Mouse (Mus musculus) CH12.LX (cell line): ENCODE data around the gene Npas2.

Experiments used
- E2F4 ChIP-seq: IDR thresholded peaks from 2 replicates; pipeline ENCODE4 v1.6.1; 2011; ENCODE audit warnings: low read depth, low read length, improper control_type of control experiment; ENCODE audit not compliant: insufficient replicate concordance
- EP300 ChIP-seq: IDR thresholded peaks from 2 replicates; pipeline ENCODE4 v1.6.1; 2011; ENCODE audit warnings: low read length, improper control_type of control experiment
- POLR2A ChIP-seq: IDR thresholded peaks from 2 replicates; pipeline ENCODE4 v1.6.1; 2011; ENCODE audit warnings: low read depth, mild to moderate bottlenecking, improper control_type of control experiment, low read length
- POLR2AphosphoS2 ChIP-seq: IDR thresholded peaks from 2 replicates; pipeline ENCODE4 v1.6.1; 2011; ENCODE audit warnings: low read depth, low read length, improper control_type of control experiment

GRCm38 (mm10) chr1:39317935-39318334, 124.4 kb downstream of the Npas2 start:
- TF ChIP-seq POLR2AphosphoS2 (no peak), EP300 (no peak), POLR2A (no peak), E2F4 (no peak)
